Mouse (Mus musculus): ENCODE data around the gene Cand1. TPM values are rescaled to one million over a fixed set of nuclear protein-coding genes. Genes with fewer than 3 reads are reported as not detected.

The Cand1 gene
- 54.3 and 55.5 TPM in 2 replicates for polyA plus RNA-seq (2015; fragmentation: Nextera tagmentation; extraction: Ambion mirVana)

DNA sequence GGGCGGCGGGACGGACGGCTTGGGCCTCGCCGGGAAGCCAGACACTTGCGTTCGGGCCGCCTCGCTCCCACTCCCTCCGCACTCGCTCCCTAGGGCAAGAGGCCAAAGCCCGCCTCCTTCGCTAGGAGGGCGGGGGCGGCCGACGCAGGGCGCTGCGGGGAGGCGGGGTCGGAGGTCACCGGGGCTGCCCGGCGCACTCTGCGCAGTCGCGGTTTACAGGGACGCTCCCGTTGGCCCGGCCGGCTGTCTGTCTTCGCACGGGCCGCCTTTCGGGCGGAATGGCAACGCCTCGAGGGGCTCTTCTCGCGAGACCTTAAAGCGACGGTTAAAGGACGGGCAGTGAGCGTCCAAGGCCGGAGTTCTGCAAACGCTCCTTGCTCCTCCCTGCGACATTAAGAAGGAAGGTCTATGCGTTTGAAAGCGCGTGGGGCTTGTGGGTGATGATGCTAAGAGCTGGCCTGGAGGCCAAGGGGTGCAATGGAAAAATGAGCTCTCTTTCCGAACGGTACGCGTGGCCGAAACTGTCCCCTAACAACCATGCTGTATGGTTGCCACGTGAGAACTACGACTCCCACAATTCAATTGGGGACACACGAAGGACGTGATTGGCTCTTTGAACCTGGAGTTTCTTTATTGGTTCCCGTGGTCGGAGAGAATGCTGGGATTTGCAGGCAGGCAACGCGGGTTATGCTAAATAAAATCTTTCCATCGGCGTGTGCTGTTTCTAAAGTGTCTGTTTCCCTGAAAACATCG lies at the start of gene Cand1:
Gene Cand1 (minus strand): TSS at position 87 of the 753 bp plus-strand sequence.
- peak; percentile 99 for ATAC-seq
- peak within 1 kb of the TSS; percentile 73 for H3K4me2 ChIP-seq
- H3K36me3 ChIP-seq (ENCODE audit: poor library complexity, severe bottlenecking): peaks cover 9% of the 10 kb centered on the region
- H3K27me3 ChIP-seq: no peaks in the 10 kb centered on the region
- H3K4me3 ChIP-seq: peak within 1 kb of the TSS; percentile 98
- H3K9ac ChIP-seq: peak within 1 kb of the TSS; percentile 97
- under 1% methylated on average over 60 of the region's 67 CpGs for WGBS
- peaks cover 18% of the 10 kb centered on the region for H3K4me1 ChIP-seq
- peak within 1 kb of the TSS; percentile 97 for H3K27ac ChIP-seq
- H3K9me3 ChIP-seq (replicated peaks): no peaks in the 10 kb centered on the region

DNA sequence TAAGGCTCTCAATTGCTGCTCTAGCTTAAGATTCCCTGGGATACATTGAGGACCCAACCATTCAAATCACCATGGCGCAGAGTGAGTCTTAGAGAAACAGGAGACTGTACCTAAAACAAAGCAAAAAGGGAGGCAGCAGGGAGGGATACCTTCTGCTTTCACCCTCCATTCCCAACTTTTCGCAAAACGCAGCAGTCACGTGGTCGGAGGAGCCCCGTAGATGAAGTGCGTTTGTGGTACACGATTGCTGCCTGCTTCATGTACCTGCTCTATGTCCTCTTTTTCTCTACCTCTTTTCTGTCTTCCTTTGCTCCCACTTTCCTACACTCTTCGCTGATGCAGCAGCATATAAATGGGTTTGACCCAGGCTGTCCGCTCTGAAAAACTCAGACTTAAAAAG lies 39.0 kb upstream of the Cand1 start:
- Histone ChIP-seq H3K9me3 (replicated peaks) (no peaks in the 10 kb centered on the region), H3K27ac (no peak overlapping the region), H3K36me3 (ENCODE audit: poor library complexity, severe bottlenecking) (no peaks in the 10 kb centered on the region), H3K4me2 (no peak overlapping the region), H3K27me3 (no peaks in the 10 kb centered on the region), H3K4me1 (no peaks in the 10 kb centered on the region), H3K4me3 (no peak overlapping the region), H3K9ac (no peak overlapping the region)
- WGBS: 92% methylated on average over 10 of the region's 10 CpGs
- ATAC-seq: no peak

DNA sequence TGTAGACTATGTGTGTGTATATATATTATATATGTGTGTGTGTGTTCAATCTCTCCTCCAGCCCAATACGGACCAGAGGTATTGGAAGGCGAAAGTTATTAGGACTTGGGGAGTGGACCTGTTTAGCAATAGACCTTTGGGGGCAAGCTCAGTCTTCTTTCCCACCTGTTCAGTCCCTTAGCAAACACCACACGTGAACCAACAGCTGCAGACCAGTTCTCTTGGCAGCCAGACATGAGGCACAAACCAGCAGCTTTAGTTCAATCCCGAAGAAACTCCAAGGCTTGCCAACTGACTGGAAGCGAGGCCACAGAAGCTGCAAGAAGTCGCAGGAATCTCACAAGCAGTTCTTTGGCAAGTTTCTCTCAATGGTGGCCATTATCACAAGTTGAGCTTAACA lies 34.5 kb upstream of the Cand1 start:
- ATAC-seq: no peak
- Histone ChIP-seq H3K9ac (no peak overlapping the region), H3K4me1 (peaks cover 5% of the 10 kb centered on the region), H3K9me3 (replicated peaks) (no peaks in the 10 kb centered on the region), H3K27me3 (no peaks in the 10 kb centered on the region; the same call in 1 of the 2 replicates), H3K36me3 (ENCODE audit: poor library complexity, severe bottlenecking) (no peaks in the 10 kb centered on the region), H3K4me3 (no peak overlapping the region), H3K4me2 (no peak overlapping the region), H3K27ac (no peak overlapping the region)
- WGBS: 91% methylated on average over 6 of the region's 6 CpGs

DNA sequence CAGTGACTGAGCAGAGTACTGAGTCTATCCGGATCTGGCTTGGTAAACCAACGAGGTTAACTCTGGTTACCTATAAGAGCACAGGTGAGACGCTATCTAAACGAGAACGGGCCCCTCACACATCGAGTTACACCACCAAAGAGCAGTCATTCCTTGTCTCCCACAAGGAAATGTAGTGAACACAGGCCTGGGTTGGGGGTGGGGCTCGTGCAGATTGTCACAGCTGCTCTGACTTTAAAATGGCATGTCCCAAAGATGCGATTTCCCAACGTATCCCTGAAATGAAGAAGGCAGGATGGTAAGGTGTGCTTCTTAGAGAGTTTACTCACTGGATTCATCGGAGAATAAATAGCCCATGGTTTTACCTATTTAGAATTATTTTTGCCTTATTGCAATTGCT lies 32.7 kb upstream of the Cand1 start:
- ATAC-seq: no peak
- no peaks in the 10 kb centered on the region for H3K9me3 ChIP-seq (replicated peaks)
- WGBS: 87% methylated on average over 10 of the region's 10 CpGs
- no peaks in the 10 kb centered on the region for H3K36me3 ChIP-seq (ENCODE audit: poor library complexity, severe bottlenecking)
- H3K27me3 ChIP-seq: no peaks in the 10 kb centered on the region; the same call in 1 of the 2 replicates
- H3K4me1 ChIP-seq: peaks cover 5% of the 10 kb centered on the region
- no peak overlapping the region for H3K4me3 ChIP-seq
- H3K9ac ChIP-seq: no peak overlapping the region
- no peak overlapping the region for H3K27ac ChIP-seq
- no peak overlapping the region for H3K4me2 ChIP-seq

DNA sequence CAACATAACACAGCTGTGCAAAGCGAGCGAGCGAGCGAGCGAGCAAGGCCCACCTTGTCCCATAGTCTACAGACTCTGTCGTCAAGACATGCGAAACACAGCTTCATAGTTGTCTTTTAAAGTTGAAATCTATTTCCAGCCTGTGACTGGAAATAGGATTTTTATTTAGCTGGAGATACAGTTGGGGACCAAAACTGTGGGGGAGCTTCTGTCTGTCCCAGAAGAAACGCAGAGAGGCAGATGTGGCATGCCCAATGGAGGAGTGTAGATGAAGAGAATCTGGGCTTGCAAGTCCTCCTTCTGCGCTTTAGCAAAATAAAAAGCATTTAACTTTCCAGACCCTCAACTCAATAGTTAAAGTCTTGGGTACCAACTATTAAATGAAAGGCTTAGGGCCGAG lies 32.1 kb upstream of the Cand1 start:
- no peaks in the 10 kb centered on the region for H3K9me3 ChIP-seq (replicated peaks)
- H3K4me3 ChIP-seq: no peak overlapping the region
- no peak overlapping the region for H3K27ac ChIP-seq
- no peak overlapping the region for H3K9ac ChIP-seq
- H3K36me3 ChIP-seq (ENCODE audit: poor library complexity, severe bottlenecking): no peaks in the 10 kb centered on the region
- H3K4me2 ChIP-seq: no peak overlapping the region
- WGBS: 95% methylated on average over 10 of the region's 10 CpGs
- H3K4me1 ChIP-seq: peaks cover 5% of the 10 kb centered on the region
- H3K27me3 ChIP-seq: no peaks in the 10 kb centered on the region; the same call in 1 of the 2 replicates
- no peak for ATAC-seq

DNA sequence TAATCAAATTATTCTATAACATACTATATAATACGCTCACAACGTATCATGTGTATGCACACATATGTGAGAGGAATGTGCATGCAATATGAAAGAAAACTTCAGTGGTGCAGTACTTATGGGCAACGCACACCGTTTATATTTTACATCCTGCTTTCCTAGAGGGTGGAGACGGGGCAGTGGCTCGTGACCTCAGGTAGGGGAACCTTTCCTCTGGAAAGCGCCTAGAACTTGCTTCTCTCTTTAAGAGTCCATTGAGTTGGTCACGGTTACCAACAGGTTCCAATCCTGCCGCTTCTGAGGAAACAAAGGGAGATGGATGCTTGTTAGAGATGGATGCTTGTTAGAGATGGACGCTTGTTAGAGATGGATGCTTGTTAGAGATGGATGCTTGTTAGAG lies 31.2 kb upstream of the Cand1 start:
- Histone ChIP-seq H3K9me3 (replicated peaks) (no peaks in the 10 kb centered on the region), H3K4me2 (no peak overlapping the region), H3K27ac (no peak overlapping the region), H3K4me1 (peaks cover 5% of the 10 kb centered on the region), H3K4me3 (no peak overlapping the region), H3K27me3 (no peaks in the 10 kb centered on the region; the same call in 1 of the 2 replicates), H3K9ac (no peak overlapping the region), H3K36me3 (ENCODE audit: poor library complexity, severe bottlenecking) (no peaks in the 10 kb centered on the region)
- no peak for ATAC-seq
- WGBS: 83% methylated on average over 10 of the region's 10 CpGs

DNA sequence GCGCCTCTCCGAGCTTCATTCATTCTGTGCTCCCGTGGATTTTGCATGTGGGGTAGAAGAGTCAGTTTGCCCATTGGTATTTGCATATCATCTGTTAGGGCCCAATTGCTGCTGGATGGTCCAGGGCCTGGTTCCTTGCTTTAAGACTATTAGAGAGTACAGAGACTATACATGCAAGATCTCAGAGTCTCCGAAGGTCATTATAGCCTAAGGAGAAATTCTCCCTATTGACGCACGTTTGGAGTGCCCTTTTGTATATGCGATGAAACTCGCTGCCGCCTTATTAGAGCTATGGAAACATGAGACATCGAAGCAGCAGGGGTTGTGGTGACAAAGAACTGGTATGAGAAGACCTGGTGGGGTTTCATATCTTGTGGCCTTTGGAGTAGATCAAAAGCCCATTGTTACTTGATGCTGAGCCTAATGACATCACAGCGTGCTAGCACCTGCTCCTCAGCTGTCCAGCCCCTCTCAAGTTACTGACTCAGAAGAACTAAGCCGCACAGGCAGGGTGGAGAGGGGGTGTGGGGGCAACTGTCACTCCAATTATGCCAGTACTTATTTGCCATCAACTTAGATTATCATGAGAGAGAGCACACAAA lies 30.6 kb upstream of the Cand1 start:
- ATAC-seq: peak; percentile 58; the same call in 1 of the 2 replicates
- Histone ChIP-seq H3K9ac (no peak overlapping the region), H3K27me3 (no peaks in the 10 kb centered on the region; the same call in 1 of the 2 replicates), H3K9me3 (replicated peaks) (no peaks in the 10 kb centered on the region), H3K27ac (no peak overlapping the region), H3K36me3 (ENCODE audit: poor library complexity, severe bottlenecking) (no peaks in the 10 kb centered on the region), H3K4me2 (no peak overlapping the region), H3K4me3 (no peak overlapping the region), H3K4me1 (peaks cover 5% of the 10 kb centered on the region)
- WGBS: 12% methylated on average over 12 of the region's 12 CpGs

DNA sequence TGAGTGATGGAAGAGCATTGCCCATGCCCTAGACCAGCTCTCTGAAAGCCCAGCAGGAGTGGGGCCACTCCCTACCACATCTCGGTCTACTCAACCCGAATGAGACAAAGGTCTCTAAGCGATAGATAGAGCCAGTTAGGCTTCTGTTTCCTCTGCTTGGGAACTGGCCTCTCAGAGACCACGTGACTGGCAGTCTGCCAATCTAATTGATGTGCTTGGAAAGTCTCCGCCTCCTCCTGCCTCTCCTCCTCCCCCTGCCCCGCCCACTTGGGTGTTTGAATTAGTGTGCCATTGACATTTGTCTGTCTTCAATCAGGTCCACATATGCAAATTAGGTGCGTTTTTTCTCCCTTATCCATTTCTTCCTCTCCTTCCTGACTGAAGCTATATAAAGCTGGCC lies 24.9 kb upstream of the Cand1 start:
- no peaks in the 10 kb centered on the region for H3K27me3 ChIP-seq

DNA sequence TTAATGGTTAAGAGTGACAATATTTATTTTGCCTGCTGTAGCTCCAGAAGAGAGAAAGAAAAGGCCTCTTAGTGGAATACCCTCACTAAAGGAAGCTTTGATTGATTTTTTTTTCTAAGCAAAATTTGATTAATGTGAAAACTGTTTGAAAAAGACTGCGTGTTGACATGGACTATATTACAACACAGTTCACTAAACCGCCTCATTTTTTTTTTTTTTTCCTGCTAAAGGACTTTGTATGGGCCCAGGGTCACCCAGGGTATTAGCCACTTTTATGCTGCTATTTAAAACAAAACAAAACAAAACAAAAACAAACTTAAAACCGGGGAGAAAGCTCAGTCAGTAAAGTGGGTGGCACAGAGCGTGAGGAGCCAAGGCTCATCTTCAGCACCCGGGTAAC lies 23.0 kb upstream of the Cand1 start:
- Histone ChIP-seq H3K4me3 (no peak overlapping the region), H3K9me3 (replicated peaks) (no peaks in the 10 kb centered on the region; the same call in 1 of the 2 replicates), H3K9ac (no peak overlapping the region), H3K27me3 (no peaks in the 10 kb centered on the region), H3K4me2 (no peak overlapping the region), H3K36me3 (ENCODE audit: poor library complexity, severe bottlenecking) (no peaks in the 10 kb centered on the region), H3K4me1 (no peaks in the 10 kb centered on the region), H3K27ac (no peak overlapping the region)
- no peak for ATAC-seq
- WGBS: 93% methylated on average over 5 of the region's 5 CpGs

More for the DNA sequence above, 24.9 kb upstream of the Cand1 start:
- H3K4me3 ChIP-seq: no peak overlapping the region
- H3K27ac ChIP-seq: no peak overlapping the region
- no peak for ATAC-seq
- no peaks in the 10 kb centered on the region; the same call in 1 of the 2 replicates for H3K9me3 ChIP-seq (replicated peaks)
- no peak overlapping the region for H3K4me2 ChIP-seq
- H3K4me1 ChIP-seq: no peaks in the 10 kb centered on the region
- no peaks in the 10 kb centered on the region for H3K36me3 ChIP-seq (ENCODE audit: poor library complexity, severe bottlenecking)
- WGBS: 73% methylated on average over 7 of the region's 7 CpGs
- H3K9ac ChIP-seq: no peak overlapping the region

DNA sequence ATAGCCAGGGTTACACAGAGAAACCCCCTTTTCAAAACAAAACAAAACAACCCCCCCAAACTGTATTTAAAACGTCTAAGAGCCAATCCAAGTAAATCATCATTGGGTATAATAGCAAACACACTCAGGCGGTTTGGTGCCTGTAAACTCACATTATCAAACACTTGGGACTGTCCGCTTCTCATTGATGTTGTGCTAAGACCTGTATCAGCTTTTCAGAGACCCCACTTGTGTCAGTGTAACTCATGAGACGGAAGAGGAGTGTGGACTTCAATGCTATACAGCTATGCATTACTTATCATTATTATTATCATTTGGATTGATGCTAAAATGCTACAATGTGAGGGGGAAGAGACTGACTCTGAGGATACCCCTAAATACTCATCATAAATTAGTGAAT lies 18.0 kb upstream of the Cand1 start:
- Histone ChIP-seq H3K27ac (no peak overlapping the region), H3K36me3 (ENCODE audit: poor library complexity, severe bottlenecking) (no peaks in the 10 kb centered on the region), H3K4me1 (no peaks in the 10 kb centered on the region), H3K4me3 (no peak overlapping the region), H3K27me3 (no peaks in the 10 kb centered on the region), H3K4me2 (no peak overlapping the region), H3K9ac (no peak overlapping the region), H3K9me3 (replicated peaks) (no peaks in the 10 kb centered on the region)
- WGBS: 82% methylated on average over 4 of the region's 4 CpGs
- no peak for ATAC-seq

DNA sequence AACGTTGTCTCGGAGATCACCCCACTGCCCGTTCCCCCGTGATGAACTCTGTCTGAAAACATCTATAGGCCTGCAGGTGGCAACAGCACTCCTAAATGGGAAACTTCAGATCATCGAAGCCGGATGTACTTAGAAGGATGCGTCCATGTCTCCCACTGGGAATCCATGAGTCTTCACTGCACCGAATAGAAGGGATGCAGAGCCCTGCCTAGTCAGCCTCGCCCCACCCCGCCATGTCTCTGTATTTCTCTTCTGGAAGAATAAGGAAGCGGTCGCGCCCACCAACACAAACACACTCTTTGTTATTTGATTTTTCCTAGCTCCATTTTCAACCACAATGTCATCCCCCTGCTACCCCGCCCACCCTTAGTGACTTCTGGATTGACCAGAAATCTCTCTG lies 4.3 kb upstream of the Cand1 start:
- ATAC-seq: no peak
- no peak overlapping the region for H3K27ac ChIP-seq

DNA sequence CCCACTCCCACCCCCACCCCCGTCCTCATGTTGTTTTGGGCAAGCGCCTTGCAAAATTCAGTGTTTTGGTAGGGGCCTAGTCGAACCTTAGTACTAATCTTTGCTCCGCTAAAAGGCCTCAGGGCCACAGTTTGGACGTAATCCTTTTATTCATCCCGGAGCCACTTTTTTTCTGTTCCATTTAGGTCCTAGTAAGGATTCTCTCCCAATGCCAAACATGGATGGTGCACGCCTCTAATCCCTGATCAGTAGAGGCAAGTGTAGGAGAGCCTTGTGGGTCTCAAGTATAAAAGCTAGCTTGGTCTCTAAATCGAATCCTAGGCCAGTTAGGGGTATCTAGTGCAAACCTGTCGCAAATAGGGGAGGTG lies 851 bp upstream of the Cand1 start:
- Histone ChIP-seq H3K4me1 (peaks cover 18% of the 10 kb centered on the region), H3K27me3 (no peaks in the 10 kb centered on the region), H3K36me3 (ENCODE audit: poor library complexity, severe bottlenecking) (peaks cover 4% of the 10 kb centered on the region), H3K27ac (peak overlapping the region; percentile 79), H3K4me2 (peak overlapping the region; percentile 67), H3K9ac (peak overlapping the region; percentile 73), H3K4me3 (peak overlapping the region; percentile 98), H3K9me3 (replicated peaks) (no peaks in the 10 kb centered on the region)
- no peak for ATAC-seq
- WGBS: under 1% methylated on average over 9 of the region's 9 CpGs

More for the DNA sequence above, 4.3 kb upstream of the Cand1 start:
- no peaks in the 10 kb centered on the region for H3K9me3 ChIP-seq (replicated peaks)
- no peaks in the 10 kb centered on the region for H3K4me1 ChIP-seq
- no peak overlapping the region for H3K4me2 ChIP-seq
- 87% methylated on average over 14 of the region's 14 CpGs for WGBS
- H3K36me3 ChIP-seq (ENCODE audit: poor library complexity, severe bottlenecking): no peaks in the 10 kb centered on the region
- no peaks in the 10 kb centered on the region for H3K27me3 ChIP-seq
- H3K9ac ChIP-seq: no peak overlapping the region
- H3K4me3 ChIP-seq: no peak overlapping the region

Data from forebrain, embryonic 13.5 days (tissue).